Mouse (Mus musculus) lung, postnatal 0 days (tissue): ENCODE data around the gene Gm5426.

Experiments
- CTCF ChIP-seq: IDR thresholded peaks from 2 replicates; pipeline ENCODE4 v1.5.1; 2016; ENCODE audit warnings: antibody characterized with exemption, mild to moderate bottlenecking
- EP300 ChIP-seq: IDR thresholded peaks from 2 replicates; pipeline ENCODE4 v1.6.1; 2016; ENCODE audit warnings: antibody characterized with exemption, mild to moderate bottlenecking, control low read depth

DNA sequence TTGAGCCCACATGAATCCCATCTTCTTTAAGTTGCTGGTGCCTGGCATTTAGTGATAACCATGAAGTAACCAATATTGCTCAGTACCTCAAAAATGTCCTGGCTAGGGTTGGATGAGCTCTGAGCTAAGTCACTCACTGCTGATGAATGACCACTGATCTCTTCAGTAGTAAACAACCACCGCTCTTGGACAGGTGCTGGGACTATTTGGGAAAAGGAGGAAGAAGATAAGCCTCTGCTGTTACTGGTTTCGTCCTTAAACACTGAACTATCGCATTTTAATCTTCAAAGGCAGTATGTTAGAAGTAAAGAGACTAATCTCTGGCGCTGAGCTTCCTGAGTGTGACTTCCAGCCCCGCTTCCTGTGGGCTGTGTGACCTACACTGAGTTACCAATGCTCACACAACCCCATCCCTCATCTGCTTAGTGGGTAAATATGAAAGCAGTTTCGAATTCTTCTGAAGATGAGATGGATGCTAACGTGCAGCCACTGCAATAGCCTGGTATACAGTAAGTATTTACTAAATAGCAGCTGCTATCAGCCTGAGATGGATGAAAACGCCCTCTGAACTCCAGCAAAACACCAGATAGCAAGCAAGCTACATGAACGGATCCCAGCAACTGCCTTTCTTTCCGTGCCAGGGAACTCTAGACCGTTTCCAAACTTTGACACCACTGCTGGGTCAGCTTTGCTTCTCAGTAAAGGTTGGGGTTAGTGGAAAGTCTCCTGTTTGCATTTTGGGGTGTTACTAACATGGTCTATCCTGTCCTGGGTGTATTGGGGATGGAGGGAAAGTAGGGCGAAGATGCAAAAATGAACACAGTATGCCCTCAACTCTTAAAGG, 44.4 kb downstream of the Gm5426 start:
- no peak for TF ChIP-seq CTCF
- TF ChIP-seq EP300, result no peak
